In genomic region chr13:100871445-100872171, GRCm38 (mm10) we compare ENCODE assay signal across 17 mouse cellular contexts. TPM values are rescaled to one million over a fixed set of nuclear protein-coding genes. Genes with fewer than 3 reads are reported as not detected.
DNase-seq lines count a peak whose midpoint lies in the region; ATAC-seq lines count a peak whose summit lies in the region.
"Had no signal": no experiment of that assay in that cellular context is flagged by ENCODE, and none has a peak within 500 bp of the region (broad histone marks: within the 10 kb centered on the region; RNA-seq: fewer than 3 reads in every experiment).

No protein-coding gene starts in this region.

- DNase-seq in hindbrain, embryonic 11.5 days (ENCODE audit: low spot score) = no peak
- no peak for DNase-seq in hindbrain, embryonic 10.5 days (ENCODE audit: low spot score)
- DNase-seq in MN1 (ENCODE audit: low spot score) = peak; percentile 86
- DNase-seq in forebrain, embryonic 14.5 days (ENCODE audit: low spot score) = peak; percentile 69
- no peak for DNase-seq in cerebellum, postnatal 10 days
- no peak for DNase-seq in lung, adult 18-20 months
- DNase-seq: cerebellum, postnatal 25 days; heart, postnatal 10 days; kidney, postnatal 4 days; thymus, adult 18-20 months had no signal

- H3K27ac ChIP-seq in hindbrain, embryonic 11.5 days (ENCODE audit: low read depth, low read length) = no peak overlapping the region
- no peak overlapping the region for H3K27ac ChIP-seq in hindbrain, embryonic 10.5 days
- no peak overlapping the region for H3K27ac ChIP-seq in forebrain, embryonic 14.5 days (ENCODE audit: low read depth, low read length)
- peak overlapping the region; percentile 29; the same call in 1 of the 2 replicates for H3K27ac ChIP-seq in midbrain, embryonic 15.5 days
- H3K27ac ChIP-seq: embryonic facial prominence, embryonic 15.5 days; intestine, embryonic 15.5 days; liver, embryonic 12.5 days; midbrain, embryonic 12.5 days had no signal

- peak; percentile 61; the same call in 1 of the 2 replicates for ATAC-seq in hindbrain, embryonic 11.5 days (ENCODE audit: low FRiP score)
- peak; percentile 75 for ATAC-seq in forebrain, embryonic 14.5 days
- peak; percentile 75 for ATAC-seq in midbrain, embryonic 15.5 days (replicated peaks)
- no peak for ATAC-seq in megakaryocyte, adult 5-6 weeks (ENCODE audit: poor library complexity, severe bottlenecking)
- ATAC-seq: intestine, embryonic 15.5 days; liver, embryonic 12.5 days; lung, postnatal 0 days had no signal

- H3K36me3 ChIP-seq in hindbrain, embryonic 11.5 days (ENCODE audit: control insufficient read depth, insufficient read depth, low read length) = no peaks in the 10 kb centered on the region
- no peaks in the 10 kb centered on the region for H3K36me3 ChIP-seq in hindbrain, embryonic 10.5 days
- H3K36me3 ChIP-seq in forebrain, embryonic 14.5 days (ENCODE audit: control insufficient read depth, insufficient read depth, low read length) = no peaks in the 10 kb centered on the region
- H3K36me3 ChIP-seq in midbrain, embryonic 15.5 days (replicated peaks) = no peaks in the 10 kb centered on the region
- H3K36me3 ChIP-seq: embryonic facial prominence, embryonic 15.5 days; intestine, embryonic 15.5 days; liver, embryonic 12.5 days; midbrain, embryonic 12.5 days had no signal

- no peaks in the 10 kb centered on the region for H3K9me3 ChIP-seq in hindbrain, embryonic 11.5 days (ENCODE audit: control insufficient read depth, low read length)
- H3K9me3 ChIP-seq in hindbrain, embryonic 10.5 days = no peaks in the 10 kb centered on the region
- no peaks in the 10 kb centered on the region for H3K9me3 ChIP-seq in forebrain, embryonic 14.5 days (replicated peaks; ENCODE audit: control insufficient read depth, low read length)
- no peaks in the 10 kb centered on the region for H3K9me3 ChIP-seq in midbrain, embryonic 15.5 days
- H3K9me3 ChIP-seq: embryonic facial prominence, embryonic 15.5 days; intestine, embryonic 15.5 days; liver, embryonic 12.5 days; midbrain, embryonic 12.5 days had no signal

- no peaks in the 10 kb centered on the region for H3K27me3 ChIP-seq in hindbrain, embryonic 11.5 days (ENCODE audit: control insufficient read depth, insufficient read depth, low read length)
- no peaks in the 10 kb centered on the region for H3K27me3 ChIP-seq in hindbrain, embryonic 10.5 days (ENCODE audit: insufficient read depth, poor library complexity, severe bottlenecking)
- no peaks in the 10 kb centered on the region for H3K27me3 ChIP-seq in forebrain, embryonic 14.5 days (replicated peaks; ENCODE audit: control insufficient read depth, insufficient read depth, low read length)
- no peaks in the 10 kb centered on the region for H3K27me3 ChIP-seq in midbrain, embryonic 15.5 days (replicated peaks)
- H3K27me3 ChIP-seq: embryonic facial prominence, embryonic 15.5 days; intestine, embryonic 15.5 days; liver, embryonic 12.5 days; midbrain, embryonic 12.5 days had no signal

- H3K9ac ChIP-seq in hindbrain, embryonic 11.5 days (ENCODE audit: low read depth, low read length) = no peak overlapping the region
- H3K9ac ChIP-seq in forebrain, embryonic 14.5 days (ENCODE audit: low read length) = no peak overlapping the region
- no peak overlapping the region for H3K9ac ChIP-seq in midbrain, embryonic 15.5 days
- H3K9ac ChIP-seq: embryonic facial prominence, embryonic 15.5 days; intestine, embryonic 15.5 days; liver, embryonic 12.5 days; midbrain, embryonic 12.5 days had no signal

- no peak overlapping the region for H3K4me2 ChIP-seq in hindbrain, embryonic 11.5 days (replicated peaks; ENCODE audit: low read depth, low read length)
- no peak overlapping the region for H3K4me2 ChIP-seq in forebrain, embryonic 14.5 days (ENCODE audit: low read length)
- no peak overlapping the region for H3K4me2 ChIP-seq in midbrain, embryonic 15.5 days
- H3K4me2 ChIP-seq: embryonic facial prominence, embryonic 15.5 days; intestine, embryonic 15.5 days; liver, embryonic 12.5 days; midbrain, embryonic 12.5 days had no signal

- WGBS in hindbrain, embryonic 11.5 days = 60% methylated on average over 11 of the region's 11 CpGs
- WGBS in hindbrain, embryonic 10.5 days = 78% methylated on average over 11 of the region's 11 CpGs
- WGBS in forebrain, embryonic 14.5 days = 13% methylated on average over 11 of the region's 11 CpGs
- WGBS in midbrain, embryonic 15.5 days = 33% methylated on average over 11 of the region's 11 CpGs

- H3K4me1 ChIP-seq in hindbrain, embryonic 11.5 days (replicated peaks; ENCODE audit: control insufficient read depth, insufficient read depth, low read length) = no peaks in the 10 kb centered on the region
- no peaks in the 10 kb centered on the region for H3K4me1 ChIP-seq in hindbrain, embryonic 10.5 days (replicated peaks)
- peaks cover 10% of the 10 kb centered on the region; the same call in 1 of the 2 replicates for H3K4me1 ChIP-seq in forebrain, embryonic 14.5 days (ENCODE audit: control insufficient read depth, insufficient read depth, low read length)
- peaks cover 20% of the 10 kb centered on the region for H3K4me1 ChIP-seq in midbrain, embryonic 15.5 days
- H3K4me1 ChIP-seq: embryonic facial prominence, embryonic 15.5 days; intestine, embryonic 15.5 days had no signal

- no peak overlapping the region for H3K4me3 ChIP-seq in hindbrain, embryonic 11.5 days (ENCODE audit: low read depth, low read length)
- H3K4me3 ChIP-seq in hindbrain, embryonic 10.5 days = no peak overlapping the region
- no peak overlapping the region for H3K4me3 ChIP-seq in forebrain, embryonic 14.5 days (ENCODE audit: low read depth, low read length)
- H3K4me3 ChIP-seq in midbrain, embryonic 15.5 days = no peak overlapping the region
- H3K4me3 ChIP-seq: embryonic facial prominence, embryonic 15.5 days; intestine, embryonic 15.5 days; liver, embryonic 12.5 days; midbrain, embryonic 12.5 days had no signal

RNA-seq across cellular contexts. Expression of gene Slc30a5, which starts 38.4 kb away (rescaled TPM):
- 46.0 and 51.3 TPM in 2 replicates for polyA plus RNA-seq in hindbrain, embryonic 11.5 days (2014; fragmentation: Nextera tagmentation; extraction: Ambion mirVana)
- 33.0 and 36.4 TPM in 2 replicates for polyA plus RNA-seq in hindbrain, embryonic 10.5 days (2016; fragmentation: Nextera tagmentation; extraction: Ambion mirVana)
- polyA plus RNA-seq in forebrain, embryonic 14.5 days (2014; fragmentation: Nextera tagmentation; extraction: Ambion mirVana) = 35.8 and 39.4 TPM in 2 replicates
- 32.7 and 34.3 TPM in 2 replicates for polyA plus RNA-seq in midbrain, embryonic 15.5 days (2015; fragmentation: Nextera tagmentation; extraction: Ambion mirVana)
- total RNA-seq in megakaryocyte, adult 5-6 weeks (2015) = 73.0 and 85.6 TPM in 2 replicates
- 75.7 and 78.5 TPM in 2 replicates for total RNA-seq in megakaryocyte, adult 5-6 weeks (2017)

Comparison
In these comparisons a context has a peak if more than half of its experiments do, and no peak if none do; other contexts are left out.
1. DNase-seq: peak in MN1 (single experiment) and forebrain, embryonic 14.5 days (single experiment); none in hindbrain, embryonic 11.5 days (single experiment), hindbrain, embryonic 10.5 days (single experiment), cerebellum, postnatal 10 days (0 of 2) and lung, adult 18-20 months (0 of 2).